Mouse (Mus musculus) cerebellum, adult 18-20 months (tissue): ENCODE measurements at regions not wholly inside any gene's neighbourhood (a gene's known extent, or its start where the extent isn't known, plus 50 kb on each side); places are given as distances from the start of the nearest gene placed in this dataset.
A peak's percentile ranks its signal among the peaks of the same experiment; 100 is the strongest.
"Not testable (repeated sequence)": the region's sequence is repeated elsewhere in the genome, so short reads cannot be mapped to it uniquely, and the experiment has no call there.

Experiments used
- DNase-seq, 2 experiments: peaks; one replicate each; pipeline ENCODE4 v3.0.0; 2021

DNA sequence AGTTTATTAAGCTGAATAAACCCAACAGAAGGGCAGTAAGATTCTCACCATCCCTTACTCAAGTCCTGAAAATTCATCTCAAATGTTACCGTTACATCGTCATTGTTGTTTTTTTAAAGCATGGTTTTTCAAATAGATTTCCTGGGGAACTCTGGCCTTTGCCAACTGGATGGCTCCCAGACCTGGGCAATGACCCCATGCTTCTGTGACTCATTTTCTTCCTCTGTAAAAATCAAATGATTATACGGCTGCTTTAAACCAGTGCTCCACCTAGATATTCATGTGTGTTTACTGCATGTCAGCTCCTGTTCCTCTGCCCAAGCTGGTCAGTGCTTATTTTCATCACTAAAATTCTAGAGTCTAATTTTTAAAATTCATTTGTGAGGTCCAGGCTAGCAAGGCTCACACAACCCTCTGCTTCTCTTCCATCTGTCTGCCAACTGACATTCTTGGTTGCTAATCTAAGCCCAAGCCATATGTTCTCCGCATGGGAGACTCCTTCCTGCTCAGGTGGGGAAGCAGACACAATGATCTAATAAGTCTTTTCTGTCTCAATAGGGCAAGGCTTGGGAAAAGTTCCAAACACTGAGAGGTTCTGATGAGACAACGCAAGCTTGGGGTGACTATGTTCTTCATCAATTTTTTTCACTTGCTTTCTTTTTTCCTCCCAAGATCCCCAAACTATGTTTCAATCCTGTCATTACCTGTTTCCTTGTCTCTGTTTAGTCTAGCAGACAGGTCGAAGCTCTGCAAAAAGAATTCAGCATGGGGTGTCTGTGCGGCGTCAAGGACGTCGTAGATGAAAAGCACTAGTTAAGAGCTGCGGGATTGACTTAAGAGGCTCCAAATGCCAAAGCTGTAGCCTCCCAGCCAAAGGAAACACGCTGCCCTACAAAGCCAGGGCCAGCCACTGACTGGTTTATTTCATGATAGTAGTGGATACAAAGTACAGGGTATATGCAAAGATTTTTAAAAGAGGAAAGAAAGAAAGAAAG is 594.7 kb downstream of the Efna5 start:
- peak; percentile 51 to 53 for DNase-seq

DNA sequence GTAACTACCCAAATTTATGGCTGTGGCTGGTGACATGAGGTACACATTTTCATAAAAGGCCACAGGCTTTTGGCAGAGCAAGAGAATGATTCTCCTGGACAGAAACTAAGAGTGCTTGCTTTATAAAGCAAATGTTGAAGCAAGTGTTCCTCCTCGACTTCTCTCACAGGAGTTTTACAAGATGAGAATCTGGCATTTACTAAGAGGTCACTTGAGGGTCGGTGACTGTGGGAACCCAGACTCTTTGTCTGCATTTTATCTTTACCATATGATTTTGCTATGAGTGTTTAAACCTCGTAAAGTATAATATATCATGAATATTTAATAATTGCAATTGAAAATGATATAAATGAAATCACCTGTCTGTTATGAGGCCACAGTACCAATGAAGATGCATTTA is 600.9 kb downstream of the Efna5 start:
- DNase-seq = no peak

DNA sequence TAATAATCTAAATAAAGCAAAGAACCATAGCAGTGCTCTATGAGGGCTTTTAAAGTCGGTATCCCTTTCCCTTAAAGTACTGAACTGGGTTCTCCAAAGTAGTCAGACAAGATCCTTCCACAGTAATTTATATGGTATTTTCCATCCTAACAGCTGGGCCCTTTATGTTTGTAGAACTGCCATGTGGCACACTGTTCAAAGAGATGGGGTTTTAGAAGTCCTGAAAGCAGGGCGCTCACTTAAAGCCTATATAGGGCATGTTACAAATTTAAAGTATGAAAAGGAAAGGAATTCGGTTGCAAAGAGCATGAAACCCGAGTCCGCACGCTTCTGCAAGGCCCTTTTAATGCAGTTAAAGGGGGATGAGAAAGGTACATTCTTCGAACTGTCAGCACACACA is 609.7 kb downstream of the Efna5 start:
- DNase-seq = no peak

DNA sequence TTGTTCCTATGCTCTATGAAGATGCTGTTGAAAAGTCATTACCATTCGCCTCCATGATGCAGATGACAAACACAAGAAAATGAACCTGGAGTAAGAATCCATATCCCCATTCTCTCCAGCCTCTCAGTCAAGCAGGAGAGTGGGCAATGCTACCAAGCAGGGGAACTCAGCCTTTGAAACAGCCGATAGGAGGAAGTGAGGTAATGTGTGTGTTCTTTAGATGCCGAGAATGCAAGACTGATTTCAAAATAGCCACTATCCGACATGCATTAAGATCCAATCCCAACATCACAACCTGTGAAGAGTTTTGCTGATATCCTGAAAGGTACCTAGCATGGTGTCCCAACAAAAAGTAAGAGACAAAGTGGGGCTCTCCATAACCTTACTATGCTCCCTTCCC is 611.8 kb downstream of the Efna5 start:
- DNase-seq = no peak

DNA sequence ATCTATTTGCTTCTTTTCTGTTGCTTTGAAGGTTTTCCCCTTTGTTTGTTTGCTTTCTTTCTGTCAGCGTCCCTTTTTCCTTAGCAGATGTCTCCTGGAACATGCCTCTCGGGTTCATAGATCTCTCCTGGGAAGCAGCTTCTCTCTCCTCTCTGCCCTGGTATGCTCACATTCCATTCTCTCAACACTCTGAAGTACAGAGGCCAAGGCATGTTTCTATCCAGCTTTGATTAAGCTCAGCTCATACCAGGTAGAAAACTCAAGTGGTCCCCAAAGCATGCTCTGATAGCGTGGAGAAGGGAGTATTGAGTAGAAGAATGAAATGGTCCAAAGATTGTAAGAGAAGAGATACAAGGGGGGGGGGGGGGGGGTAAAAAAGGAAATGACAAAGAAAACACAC is 627.7 kb downstream of the Efna5 start:
- DNase-seq = no peak

DNA sequence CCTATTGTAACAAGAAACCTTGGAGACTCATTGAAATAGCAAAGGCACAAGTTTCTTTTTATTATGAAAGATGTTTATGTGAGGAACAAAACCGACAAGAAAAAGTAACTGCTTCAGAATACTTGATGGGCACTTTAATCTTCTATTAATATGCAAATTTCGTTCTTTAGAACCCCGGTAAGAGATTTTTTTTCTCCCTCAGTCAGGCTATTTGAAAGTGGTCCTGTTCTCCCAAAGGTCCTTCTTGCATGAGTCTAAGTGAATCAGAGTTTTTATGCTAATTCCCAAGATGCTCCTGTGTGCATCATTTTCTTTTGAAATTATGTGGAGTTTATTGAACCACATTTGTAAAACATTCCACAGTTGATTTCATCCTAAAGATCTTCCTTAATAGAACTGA is 633.1 kb downstream of the Efna5 start:
- DNase-seq = no peak

DNA sequence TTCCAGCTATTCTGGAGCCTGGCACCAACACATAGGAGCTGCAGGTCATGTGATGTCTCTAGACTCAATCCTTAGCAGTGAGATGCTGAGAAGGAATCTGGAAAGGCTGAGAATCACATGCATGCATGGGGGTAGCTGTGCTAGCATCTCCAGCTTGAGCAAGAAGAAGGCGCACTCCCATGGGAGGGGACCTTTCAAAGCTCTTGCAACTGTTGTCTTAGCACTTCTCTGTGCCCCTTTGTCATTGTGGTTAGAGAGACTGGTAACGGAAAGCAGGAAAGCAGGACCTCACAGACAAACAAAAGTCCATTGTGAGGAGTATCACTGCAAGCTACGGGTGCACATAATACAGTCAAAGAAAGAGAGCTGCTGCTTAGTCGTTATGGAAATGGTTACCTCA is 634.5 kb downstream of the Efna5 start:
- DNase-seq = no peak

DNA sequence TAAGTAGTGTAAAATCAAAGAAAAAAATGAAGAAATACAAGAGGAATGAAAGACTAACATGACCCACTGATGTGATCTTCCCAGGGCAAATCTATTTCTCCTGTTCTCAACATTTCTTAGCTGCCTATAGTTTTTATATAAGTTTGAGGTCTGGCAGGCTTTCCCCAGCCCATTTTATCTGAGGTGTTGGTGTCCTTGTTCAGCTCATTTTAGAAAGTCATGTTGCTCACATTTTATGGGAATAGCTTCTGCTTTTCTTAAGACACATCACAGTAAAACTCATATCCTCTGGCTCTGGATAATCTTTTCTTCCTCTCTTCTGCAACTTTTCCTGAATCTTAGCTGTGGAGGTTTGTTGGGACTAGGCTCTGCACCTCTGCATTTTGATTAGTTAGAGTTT is 650.2 kb downstream of the Efna5 start:
- DNase-seq = no peak

DNA sequence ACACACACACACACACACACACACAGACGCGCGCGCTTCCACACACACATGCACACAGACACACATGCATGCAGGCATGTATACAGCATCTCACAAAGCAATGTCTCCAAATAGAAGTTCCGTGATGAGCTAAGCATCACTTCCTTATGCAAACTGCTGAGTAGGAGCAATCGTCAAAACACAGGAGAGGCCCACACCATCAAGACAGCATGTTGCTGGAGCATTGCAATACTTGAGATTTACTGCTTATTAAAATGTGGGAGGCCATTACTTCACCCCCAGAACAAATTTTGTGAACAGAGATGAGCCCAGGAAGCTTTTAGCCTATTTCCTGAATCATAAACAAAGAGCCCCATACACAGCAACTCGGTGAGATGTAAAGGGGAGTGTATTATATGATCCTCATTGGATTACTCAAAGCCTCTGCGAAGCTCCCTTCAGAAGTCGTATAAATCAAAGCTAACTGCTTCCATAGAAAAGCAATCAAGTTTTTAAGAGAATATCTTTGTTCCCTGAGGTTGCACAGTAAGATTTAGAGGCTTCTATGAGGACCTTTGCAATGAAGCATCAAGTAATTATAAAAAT is 670.6 kb downstream of the Efna5 start:
- no peak for DNase-seq

DNA sequence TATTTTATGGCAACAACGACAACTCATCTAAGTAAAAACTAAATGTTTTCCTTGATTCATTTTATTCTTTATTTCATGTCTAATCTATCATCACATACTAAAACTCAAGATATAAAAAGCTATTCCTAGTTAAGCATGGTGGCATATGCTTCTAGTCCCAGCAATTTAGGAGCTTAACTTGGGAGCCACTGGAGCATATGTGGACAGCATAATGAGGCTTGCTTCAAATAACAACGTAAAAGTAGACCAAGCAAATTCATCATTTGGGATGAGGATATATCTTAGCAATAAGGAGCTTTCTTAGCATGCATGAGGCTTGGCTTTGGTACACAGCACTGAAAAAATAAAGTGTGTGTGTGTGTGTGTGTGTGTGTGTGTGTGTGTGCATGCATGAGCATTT is 678.5 kb downstream of the Efna5 start:
- DNase-seq = no peak

DNA sequence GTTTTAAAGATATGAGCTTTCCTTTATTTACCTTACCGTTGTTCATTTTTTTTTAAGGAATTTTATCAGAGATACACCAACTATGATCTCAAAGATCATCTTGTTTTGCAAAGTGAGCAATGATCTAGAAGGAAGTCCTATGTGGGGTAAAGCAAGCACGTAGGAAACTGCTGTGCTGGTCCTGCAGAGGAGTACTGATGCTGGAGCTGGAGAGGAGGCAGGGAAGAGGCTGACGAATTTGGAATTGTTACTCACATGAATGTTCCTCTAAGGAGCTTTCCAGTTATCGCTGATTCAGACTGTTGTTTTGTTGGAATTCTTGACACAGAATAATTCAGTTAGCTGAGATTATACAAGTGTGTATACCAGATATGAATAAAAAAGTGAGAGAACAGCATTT is 680.6 kb downstream of the Efna5 start:
- no peak for DNase-seq

DNA sequence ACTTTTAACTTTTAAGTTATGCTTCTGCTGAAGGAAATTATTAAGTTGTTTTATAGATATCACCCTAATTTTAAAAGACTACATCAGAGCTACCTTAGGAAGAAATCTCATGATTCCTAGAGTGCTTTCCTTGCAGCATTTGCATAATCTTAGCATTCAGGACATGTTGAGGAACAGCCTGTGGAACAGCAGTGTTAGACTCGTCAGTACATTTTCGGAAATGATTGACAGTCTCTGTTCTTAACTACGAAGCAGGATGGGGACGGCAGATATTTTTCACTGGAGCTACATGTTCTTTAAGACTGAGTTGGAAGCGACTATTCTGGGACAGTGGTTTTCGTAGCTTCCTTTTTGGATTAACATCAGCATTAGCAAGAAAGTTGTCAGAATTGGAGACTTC is 681.6 kb downstream of the Efna5 start:
- no peak for DNase-seq

DNA sequence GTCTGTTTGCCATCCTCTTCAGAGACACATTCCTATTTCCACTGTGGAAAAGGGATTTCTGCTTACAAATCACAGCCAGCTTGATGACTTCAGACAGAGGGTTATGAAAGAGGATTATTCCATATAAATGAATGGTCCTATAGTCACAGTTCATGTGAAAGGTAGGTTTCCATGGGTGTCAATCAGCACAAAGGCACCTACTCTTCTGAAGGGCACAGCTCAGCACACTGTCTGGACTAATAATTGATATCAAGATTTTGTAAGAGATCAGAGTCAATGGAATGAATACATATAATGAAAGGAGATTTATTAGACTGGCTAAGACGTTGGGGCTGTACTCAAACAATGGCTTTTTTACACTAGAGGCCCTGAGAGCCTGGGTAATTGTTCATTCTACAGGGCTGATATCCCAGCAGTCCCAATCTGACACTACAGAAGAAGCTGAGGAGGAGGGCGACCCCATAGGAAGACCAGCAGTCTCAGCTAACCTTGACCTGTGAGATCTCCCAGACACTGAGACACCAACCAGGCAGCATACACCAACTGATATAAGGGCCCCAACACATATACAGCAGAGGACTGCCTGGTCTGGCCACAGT is 702.4 kb downstream of the Efna5 start:
- no peak for DNase-seq

DNA sequence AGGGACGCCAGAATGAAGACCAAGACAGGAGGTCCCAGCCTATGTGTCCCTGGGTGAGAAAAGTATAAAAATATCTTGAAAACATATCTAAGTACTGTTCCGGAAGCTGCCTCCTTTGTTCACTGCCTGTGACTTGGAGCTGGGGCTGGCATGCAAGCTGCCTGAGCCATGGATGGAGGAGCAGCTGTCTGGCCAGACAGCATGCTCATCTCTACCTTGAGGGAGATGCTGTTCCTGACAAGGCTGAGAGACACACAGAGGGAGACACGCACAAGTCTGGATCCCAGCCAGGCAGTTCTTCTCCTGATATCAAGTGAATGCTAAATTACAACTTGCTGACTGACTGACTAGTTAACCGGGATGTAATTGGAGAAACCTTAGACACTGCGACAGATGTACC is 704.8 kb downstream of the Efna5 start:
- DNase-seq = no peak

DNA sequence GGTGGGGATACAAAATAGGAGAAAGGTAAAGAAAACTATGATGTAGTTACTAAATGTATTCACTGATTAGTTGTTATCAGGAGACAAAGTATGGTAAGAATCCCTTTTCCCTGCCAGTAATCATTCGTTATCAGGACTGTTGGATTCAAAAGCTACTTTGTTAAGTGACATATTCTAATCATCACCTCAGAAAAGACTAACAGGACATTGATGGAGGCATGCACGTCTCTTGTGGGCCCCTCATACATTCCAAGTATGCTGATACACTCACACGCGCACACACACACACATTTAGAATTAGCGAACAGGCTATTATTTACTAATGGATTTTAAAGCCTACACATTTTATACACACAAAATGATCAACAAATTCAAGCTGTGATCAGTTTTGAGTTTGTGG is 708.8 kb downstream of the Efna5 start:
- DNase-seq = no peak

DNA sequence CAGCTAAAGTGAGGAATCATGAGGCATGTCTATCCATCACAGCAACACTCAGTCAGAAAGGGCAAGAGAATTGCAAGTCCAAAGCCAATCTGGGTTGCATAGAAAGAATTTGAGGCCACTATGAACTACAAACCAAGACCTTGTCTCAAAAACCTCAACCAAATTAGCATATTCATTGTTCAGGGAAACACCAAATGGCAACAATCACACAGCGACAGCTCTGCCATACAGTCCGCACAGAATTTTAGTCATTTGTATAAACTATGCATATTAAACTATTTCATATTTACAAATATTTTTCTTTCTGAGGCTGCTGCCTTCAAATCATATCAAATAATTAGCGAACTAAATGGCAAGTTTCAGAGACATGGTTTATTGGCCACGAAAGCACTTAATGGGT is 709.6 kb downstream of the Efna5 start:
- no peak for DNase-seq

DNA sequence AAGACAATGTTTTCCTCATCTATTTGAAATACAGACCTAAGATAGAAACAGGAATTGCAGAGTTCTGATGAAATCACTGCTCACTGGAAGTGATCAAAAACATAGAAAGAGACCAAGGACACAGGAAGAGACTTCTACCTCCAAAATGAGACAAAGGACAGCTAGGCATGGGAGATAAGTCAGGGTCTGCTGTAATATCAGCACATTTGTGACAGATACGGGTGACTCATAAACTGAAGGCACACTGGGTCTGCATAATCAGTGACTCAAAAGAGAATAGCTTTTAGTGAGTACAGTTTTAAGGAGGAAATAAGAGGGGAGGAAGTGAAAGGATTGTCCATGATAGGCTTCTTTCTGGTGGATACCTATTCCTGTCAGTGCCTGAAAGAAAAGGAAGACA is 719.7 kb downstream of the Efna5 start:
- DNase-seq = no peak

DNA sequence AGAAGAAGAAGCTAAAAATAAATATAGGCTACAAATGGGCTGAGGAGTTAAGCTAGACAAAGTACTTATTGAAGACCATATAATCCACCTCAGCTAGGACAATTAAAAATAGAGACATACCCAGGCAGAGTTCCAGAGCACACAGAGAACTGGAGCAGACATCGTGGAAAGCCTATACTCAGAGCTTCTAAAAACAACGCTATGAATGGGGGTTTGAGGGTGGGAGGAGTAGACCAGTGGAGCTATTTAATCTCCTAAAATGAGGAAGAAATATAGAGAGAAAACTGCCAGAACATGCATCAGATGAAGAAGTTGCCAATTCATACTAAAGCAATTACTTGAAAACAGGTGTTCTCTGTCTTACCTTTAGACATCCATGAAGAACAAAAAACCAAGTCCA is 720.8 kb downstream of the Efna5 start:
- no peak for DNase-seq

DNA sequence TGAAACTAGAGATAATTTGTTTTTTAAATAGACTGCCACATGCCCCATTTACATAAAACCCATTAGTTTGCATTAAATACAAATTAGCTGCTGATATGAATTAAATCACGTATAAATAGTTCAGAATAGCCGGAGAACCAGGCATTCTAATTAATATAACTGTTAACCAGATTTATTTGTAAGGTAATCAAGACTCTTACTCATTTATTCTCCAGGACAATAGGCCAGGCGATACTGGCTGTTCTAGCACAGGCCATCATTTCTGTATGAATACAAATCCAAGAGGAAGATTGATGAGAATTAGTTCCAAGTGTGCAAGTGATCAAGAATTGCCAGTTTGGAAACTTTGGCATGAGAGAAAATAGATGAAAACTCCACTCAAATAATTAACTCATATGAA is 746.1 kb downstream of the Efna5 start:
- no peak for DNase-seq

DNA sequence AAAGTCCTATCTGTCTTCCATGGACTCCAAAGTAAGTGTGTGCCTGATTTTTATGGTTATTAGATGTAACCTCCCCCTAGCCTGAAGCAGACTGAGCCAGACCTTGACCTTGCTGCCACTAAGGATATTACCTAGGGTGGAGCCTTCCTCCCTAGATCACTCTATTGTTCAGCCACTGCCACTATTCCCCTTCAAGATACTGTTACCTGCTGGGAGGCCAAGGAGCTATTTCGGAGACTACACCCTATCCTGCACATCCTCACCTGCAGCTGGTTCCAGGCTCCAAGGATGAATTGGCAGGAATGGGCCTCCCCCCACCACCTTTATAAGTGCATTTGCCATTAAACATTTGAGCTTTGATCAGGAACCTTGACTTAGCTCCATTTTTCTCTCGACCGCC is 769.4 kb downstream of the Efna5 start:
- not testable (repeated sequence) for DNase-seq

DNA sequence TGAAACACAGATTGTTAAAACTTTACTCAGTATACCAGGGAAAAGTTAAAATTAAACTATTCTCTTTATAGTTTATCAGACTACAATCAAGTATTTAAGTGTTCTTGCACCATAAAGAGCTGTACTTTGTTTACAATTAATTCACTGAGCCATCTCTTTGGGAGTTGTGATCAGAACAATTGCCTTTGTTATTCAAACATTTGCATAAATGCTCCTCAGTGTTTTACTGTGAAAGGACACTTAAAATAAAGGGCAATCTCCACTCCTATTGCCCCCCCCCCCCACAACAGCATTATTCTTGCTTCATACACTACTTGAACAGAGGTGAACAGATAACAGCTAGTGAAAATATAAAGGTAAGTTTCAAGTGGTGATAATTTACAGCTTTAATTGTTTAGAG is 772.1 kb downstream of the Efna5 start:
- no peak for DNase-seq

DNA sequence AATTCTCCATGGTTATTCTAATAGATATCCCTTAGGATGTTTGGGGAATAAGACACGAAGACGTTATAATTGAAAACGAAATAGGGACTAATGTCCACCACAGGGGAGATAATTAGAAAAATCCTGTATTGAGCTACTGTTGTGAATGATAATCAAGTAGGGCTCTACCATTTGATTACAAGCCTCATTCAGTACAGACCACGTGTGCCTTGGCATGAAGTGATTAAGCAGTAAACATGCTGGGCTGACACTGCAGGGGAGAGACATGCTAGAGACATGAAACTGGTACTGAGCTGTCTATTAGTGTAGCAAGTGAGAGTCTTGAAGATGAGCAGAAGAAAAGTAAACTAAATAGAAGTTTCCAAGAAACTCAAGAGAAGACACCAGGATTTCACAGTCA is 797.8 kb downstream of the Efna5 start:
- DNase-seq = no peak

DNA sequence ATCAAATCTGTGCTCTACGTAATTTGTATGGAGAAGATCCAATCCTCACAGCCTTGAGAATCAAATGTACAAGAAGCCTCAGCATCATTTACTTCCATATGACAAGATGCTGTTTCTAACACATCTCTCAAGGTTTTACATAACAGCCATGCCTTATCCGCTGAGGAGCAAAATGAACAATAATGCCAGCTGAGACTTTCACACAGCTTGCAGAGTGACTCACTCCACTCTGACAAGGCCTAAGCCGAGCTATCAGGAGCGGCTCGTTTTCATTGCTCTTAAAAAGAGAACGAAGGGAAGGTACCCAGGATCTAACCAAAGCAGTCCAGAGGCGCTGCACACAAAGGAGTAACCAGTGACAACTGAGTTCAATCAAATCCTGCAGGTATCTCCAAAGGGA is 803.5 kb downstream of the Efna5 start:
- DNase-seq = no peak

DNA sequence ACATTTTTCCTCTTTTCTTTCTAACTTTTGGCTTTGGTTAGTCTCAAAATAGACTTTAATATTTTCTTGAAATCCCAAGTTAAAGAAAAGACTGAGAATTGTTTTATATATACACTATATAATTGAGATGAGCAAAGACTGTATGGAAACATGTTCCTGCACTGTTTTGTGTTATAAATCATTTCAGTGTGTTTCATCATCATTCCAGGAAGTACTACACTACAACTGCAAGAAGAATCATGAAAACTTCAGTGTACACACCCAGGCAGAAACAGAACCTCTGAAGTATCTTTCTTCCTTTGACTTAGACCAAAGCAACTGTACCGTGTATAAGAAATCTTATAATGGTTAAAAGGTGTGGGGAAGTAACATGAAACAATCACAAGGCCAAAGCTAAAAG is 816.2 kb downstream of the Efna5 start:
- no peak for DNase-seq
